Mouse (Mus musculus): Measurements from ENCODE around the gene Rnf169. TPM values are rescaled to one million over a fixed set of nuclear protein-coding genes. Genes with fewer than 3 reads are reported as not detected.

The Rnf169 gene
- total and polyA plus RNA-seq, 2 experiments from 2014 or later: 4.3 to 23.6 TPM

- 76% methylated on average over 7 of the region's 7 CpGs for WGBS
- DNase-seq: no peak
- no peaks in the 10 kb centered on the region for H3K4me1 ChIP-seq (ENCODE audit: insufficient read depth)
- H3K4me3 ChIP-seq (ENCODE audit: low read depth, low read length): no peak overlapping the region
- ATAC-seq: no peak
- no peaks in the 10 kb centered on the region for H3K27me3 ChIP-seq (ENCODE audit: insufficient read depth, low read length)
- H3K4me2 ChIP-seq (ENCODE audit: low read depth): no peak overlapping the region
- no peaks in the 10 kb centered on the region for H3K9me3 ChIP-seq (ENCODE audit: low read length)
- no peak overlapping the region for H3K9ac ChIP-seq
- TF ChIP-seq CTCF (IDR thresholded peaks at IDR 0.05; ENCODE audit: low read depth): no peak
- no peaks in the 10 kb centered on the region for H3K36me3 ChIP-seq (ENCODE audit: insufficient read depth)
- no peak overlapping the region for H3K27ac ChIP-seq (ENCODE audit: low read depth, low read length)
Measured at GRCm38 (mm10) chr7:99995186-99995585, 14.9 kb upstream of the Rnf169 start.

DNA sequence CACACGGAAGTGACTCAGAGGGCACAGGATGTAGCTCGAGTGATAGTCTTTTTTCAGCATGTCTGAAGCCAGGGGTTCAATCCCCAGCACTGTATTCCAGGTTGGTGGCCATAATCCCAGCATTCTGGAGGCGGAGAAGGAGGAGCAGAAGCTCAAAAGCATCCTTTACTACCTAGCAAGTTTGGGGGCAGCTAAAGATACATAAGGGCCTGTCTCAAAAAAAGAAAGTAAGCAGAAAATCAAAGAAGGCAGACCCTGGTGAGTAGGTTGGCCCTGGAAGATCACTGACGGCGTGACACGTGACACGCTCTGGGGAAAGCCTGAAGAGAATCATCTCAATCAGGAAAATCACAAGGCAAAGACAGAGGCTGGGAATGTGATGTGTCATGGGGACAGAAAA is 12.9 kb upstream of the Rnf169 start:
- no peaks in the 10 kb centered on the region for H3K9me3 ChIP-seq (ENCODE audit: low read length)
- DNase-seq: no peak
- no peaks in the 10 kb centered on the region for H3K36me3 ChIP-seq (ENCODE audit: insufficient read depth)
- H3K27ac ChIP-seq (ENCODE audit: low read depth, low read length): no peak overlapping the region
- no peak overlapping the region for H3K4me3 ChIP-seq (ENCODE audit: low read depth, low read length)
- no peaks in the 10 kb centered on the region for H3K27me3 ChIP-seq (ENCODE audit: insufficient read depth, low read length)
- no peak for TF ChIP-seq CTCF (IDR thresholded peaks at IDR 0.05; ENCODE audit: low read depth)
- no peak for ATAC-seq
- H3K4me2 ChIP-seq (ENCODE audit: low read depth): no peak overlapping the region
- no peaks in the 10 kb centered on the region for H3K4me1 ChIP-seq (ENCODE audit: insufficient read depth)
- WGBS: 84% methylated on average over 7 of the region's 7 CpGs
- H3K9ac ChIP-seq: no peak overlapping the region

- Histone ChIP-seq H3K4me1 (ENCODE audit: insufficient read depth) (no peaks in the 10 kb centered on the region), H3K27me3 (ENCODE audit: insufficient read depth, low read length) (no peaks in the 10 kb centered on the region), H3K9me3 (ENCODE audit: low read length) (no peaks in the 10 kb centered on the region), H3K27ac (ENCODE audit: low read depth, low read length) (no peak overlapping the region), H3K4me3 (ENCODE audit: low read depth, low read length) (no peak overlapping the region), H3K9ac (no peak overlapping the region), H3K36me3 (ENCODE audit: insufficient read depth) (no peaks in the 10 kb centered on the region), H3K4me2 (ENCODE audit: low read depth) (no peak overlapping the region)
- 82% methylated on average over 8 of the region's 8 CpGs for WGBS
- no peak for TF ChIP-seq CTCF (IDR thresholded peaks at IDR 0.05; ENCODE audit: low read depth)
- DNase-seq (no peak), ATAC-seq (no peak)
Measured at GRCm38 (mm10) chr7:99990990-99991707, 10.9 kb upstream of the Rnf169 start.

DNA sequence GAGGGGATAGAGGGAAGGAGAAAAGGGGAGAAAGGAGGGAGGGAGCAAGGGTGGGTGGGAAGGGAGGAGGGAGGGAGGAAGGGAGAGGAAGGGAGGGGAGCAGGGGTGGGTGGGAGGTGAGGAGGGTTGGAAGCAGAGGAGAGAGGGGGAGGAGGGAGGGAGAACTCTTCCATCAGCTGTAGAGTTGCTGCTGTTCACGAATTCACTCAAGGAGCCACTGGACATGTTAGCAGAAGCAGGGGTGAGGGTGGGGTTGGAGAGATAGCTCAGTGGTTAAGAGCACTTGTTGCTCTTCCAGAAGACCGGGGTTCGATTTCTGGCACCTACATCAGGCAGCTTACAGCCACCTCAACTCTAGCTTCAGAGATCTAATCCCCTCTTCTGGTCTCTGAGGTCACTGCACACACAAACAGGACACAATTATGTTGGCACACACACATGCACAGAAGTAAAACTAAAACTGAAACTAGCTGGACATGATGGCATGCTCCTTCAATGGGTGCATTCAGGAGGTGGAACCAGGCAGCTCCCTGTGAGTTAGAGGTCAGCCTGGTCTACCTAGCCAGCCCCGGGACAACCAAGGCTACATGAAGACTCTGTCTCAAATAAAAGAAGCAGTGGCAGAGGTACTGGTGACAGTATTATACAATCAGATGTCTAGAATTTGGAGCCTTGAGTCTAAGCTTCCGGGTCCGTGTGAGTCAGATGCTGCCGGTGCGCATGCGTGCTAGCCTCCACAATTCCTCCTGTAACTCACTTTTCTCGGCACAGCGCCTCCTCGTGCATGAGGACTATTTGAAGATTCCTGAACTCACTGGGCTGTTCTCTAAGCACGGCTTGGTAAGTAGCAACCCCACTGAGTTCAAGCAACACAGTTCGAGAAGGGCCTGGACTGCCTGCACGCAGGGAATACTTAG is 9.9 kb upstream of the Rnf169 start:
- H3K4me3 ChIP-seq (ENCODE audit: low read depth, low read length): no peak overlapping the region
- H3K27me3 ChIP-seq (ENCODE audit: insufficient read depth, low read length): no peaks in the 10 kb centered on the region
- 55% methylated on average over 15 of the region's 15 CpGs for WGBS
- ATAC-seq (no peak), DNase-seq (peak; percentile 45)
- H3K36me3 ChIP-seq (ENCODE audit: insufficient read depth): no peaks in the 10 kb centered on the region
- no peak overlapping the region for H3K27ac ChIP-seq (ENCODE audit: low read depth, low read length)
- H3K4me2 ChIP-seq (ENCODE audit: low read depth): no peak overlapping the region
- H3K9me3 ChIP-seq (ENCODE audit: low read length): no peaks in the 10 kb centered on the region
- no peak overlapping the region for H3K9ac ChIP-seq
- TF ChIP-seq CTCF (IDR thresholded peaks at IDR 0.05; ENCODE audit: low read depth): 0 out of 2 replicates have a peak, but pooled peaks have one; percentile 25
- no peaks in the 10 kb centered on the region for H3K4me1 ChIP-seq (ENCODE audit: insufficient read depth)

GRCm38 (mm10) chr7:99988725-99989124 is 8.5 kb upstream of the Rnf169 start:
- TF ChIP-seq CTCF (IDR thresholded peaks at IDR 0.05; ENCODE audit: low read depth): peak; percentile 96

GRCm38 (mm10) chr7:99982256-99983242 is 2.3 kb upstream of the Rnf169 start:
- no peak for TF ChIP-seq CTCF (IDR thresholded peaks at IDR 0.05; ENCODE audit: low read depth)
- H3K27me3 ChIP-seq (ENCODE audit: insufficient read depth, low read length): no peaks in the 10 kb centered on the region
- no peak overlapping the region for H3K27ac ChIP-seq (ENCODE audit: low read depth, low read length)
- no peaks in the 10 kb centered on the region for H3K9me3 ChIP-seq (ENCODE audit: low read length)
- no peaks in the 10 kb centered on the region for H3K36me3 ChIP-seq (ENCODE audit: insufficient read depth)
- no peak overlapping the region for H3K9ac ChIP-seq
- H3K4me3 ChIP-seq (ENCODE audit: low read depth, low read length): no peak overlapping the region
- no peak overlapping the region for H3K4me2 ChIP-seq (ENCODE audit: low read depth)
- no peak for DNase-seq
- no peak for ATAC-seq
- H3K4me1 ChIP-seq (ENCODE audit: insufficient read depth): 0 out of 2 replicates have a peak, but pooled peaks cover 3% of the 10 kb centered on the region
- WGBS: 71% methylated on average over 13 of the region's 13 CpGs

More at GRCm38 (mm10) chr7:99988725-99989124, 8.5 kb upstream of the Rnf169 start:
- Histone ChIP-seq H3K9me3 (ENCODE audit: low read length) (no peaks in the 10 kb centered on the region), H3K27ac (ENCODE audit: low read depth, low read length) (no peak overlapping the region), H3K36me3 (ENCODE audit: insufficient read depth) (no peaks in the 10 kb centered on the region), H3K4me3 (ENCODE audit: low read depth, low read length) (no peak overlapping the region), H3K4me2 (ENCODE audit: low read depth) (no peak overlapping the region), H3K4me1 (ENCODE audit: insufficient read depth) (no peaks in the 10 kb centered on the region), H3K9ac (no peak overlapping the region), H3K27me3 (ENCODE audit: insufficient read depth, low read length) (no peaks in the 10 kb centered on the region)
- WGBS: 2% methylated on average over 4 of the region's 4 CpGs
- ATAC-seq (peak; percentile 82), DNase-seq (peak; percentile 89)

Data from forebrain, postnatal 0 days (tissue).